8 mouse cellular contexts compared by ENCODE assay signal in the genomic region with DNA sequence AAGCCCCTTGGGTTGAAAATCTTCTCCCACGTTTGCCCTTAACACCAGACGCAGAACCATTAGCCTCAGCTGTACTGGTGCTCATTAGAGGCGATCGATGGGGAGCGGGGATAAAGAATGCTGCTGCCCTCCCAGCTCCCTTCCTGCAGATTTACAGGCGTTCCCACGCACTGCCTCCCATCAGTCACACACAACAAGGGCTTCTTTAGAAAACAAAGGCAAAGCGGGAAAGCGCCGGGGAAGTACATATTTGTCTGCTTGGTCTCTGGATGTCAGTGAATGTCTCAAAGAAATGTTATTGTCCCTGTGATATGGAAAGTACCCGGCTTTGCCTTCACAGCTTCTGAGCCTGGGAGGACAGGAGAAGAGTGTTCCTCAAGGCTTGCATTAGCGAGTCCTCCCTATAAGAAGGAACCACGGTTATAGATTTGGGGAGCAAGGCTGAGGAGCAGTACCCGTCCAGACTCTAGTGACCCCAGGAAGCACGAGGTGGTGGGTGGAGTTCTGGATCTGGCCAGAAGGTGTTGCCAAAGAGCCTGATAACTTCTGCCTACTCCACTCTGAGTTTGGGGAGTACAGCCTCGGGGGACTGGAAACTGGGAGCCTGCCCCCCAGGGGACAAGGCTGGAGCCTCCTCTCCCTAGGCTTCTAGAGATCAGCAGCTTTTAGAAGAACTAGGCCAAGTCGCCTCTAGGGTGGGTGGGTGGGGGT.
DNase-seq lines count a peak whose midpoint lies in the region; ATAC-seq and TF ChIP-seq lines count a peak whose summit lies in the region.

No protein-coding gene starts in this region.

- H3K4me3 ChIP-seq in forebrain, embryonic 14.5 days (ENCODE audit: low read depth, low read length): no peak overlapping the region
- H3K4me3 ChIP-seq in hindbrain, embryonic 16.5 days (ENCODE audit: low read length): no peak overlapping the region
- no peak overlapping the region for H3K4me3 ChIP-seq in liver, embryonic 11.5 days (ENCODE audit: low read depth, low read length)
- no peak overlapping the region for H3K4me3 ChIP-seq in neural tube, embryonic 15.5 days (replicated peaks)

- 8% methylated on average over 17 of the region's 17 CpGs for WGBS in forebrain, embryonic 14.5 days
- 8% methylated on average over 17 of the region's 17 CpGs for WGBS in hindbrain, embryonic 16.5 days
- WGBS in liver, embryonic 11.5 days: 19% methylated on average over 17 of the region's 17 CpGs
- WGBS in neural tube, embryonic 15.5 days: 6% methylated on average over 17 of the region's 17 CpGs

- no peak for ATAC-seq in Patski
- ATAC-seq in forebrain, embryonic 14.5 days: peak; percentile 44
- ATAC-seq in hindbrain, embryonic 16.5 days: no peak
- ATAC-seq in liver, embryonic 11.5 days (replicated peaks; ENCODE audit: low FRiP score): no peak
- no peak for ATAC-seq in neural tube, embryonic 15.5 days (ENCODE audit: low FRiP score)

- H3K27me3 ChIP-seq in Patski: no peaks in the 10 kb centered on the region
- H3K27me3 ChIP-seq in forebrain, embryonic 14.5 days (replicated peaks; ENCODE audit: control insufficient read depth, insufficient read depth, low read length): no peaks in the 10 kb centered on the region
- no peaks in the 10 kb centered on the region for H3K27me3 ChIP-seq in hindbrain, embryonic 16.5 days (replicated peaks; ENCODE audit: control insufficient read depth, insufficient read depth, low read length)
- H3K27me3 ChIP-seq in liver, embryonic 11.5 days (replicated peaks; ENCODE audit: control insufficient read depth, insufficient read depth, low read length): no peaks in the 10 kb centered on the region
- 0 out of 2 replicates have a peak, but pooled peaks cover 2% of the 10 kb centered on the region for H3K27me3 ChIP-seq in neural tube, embryonic 15.5 days (replicated peaks)

- peak; percentile 60 for TF ChIP-seq CTCF in Patski (IDR thresholded peaks at IDR 0.05)

- 0 out of 2 replicates have a peak, but pooled peaks cover 3% of the 10 kb centered on the region for H3K9me3 ChIP-seq in forebrain, embryonic 14.5 days (replicated peaks; ENCODE audit: control insufficient read depth, low read length)
- H3K9me3 ChIP-seq in hindbrain, embryonic 16.5 days (ENCODE audit: control insufficient read depth, low read length): no peaks in the 10 kb centered on the region
- H3K9me3 ChIP-seq in liver, embryonic 11.5 days (ENCODE audit: control insufficient read depth, low read length): no peaks in the 10 kb centered on the region
- no peaks in the 10 kb centered on the region for H3K9me3 ChIP-seq in neural tube, embryonic 15.5 days (replicated peaks)

- H3K27ac ChIP-seq in forebrain, embryonic 14.5 days (ENCODE audit: low read depth, low read length): peak overlapping the region; percentile 33; the same call in 1 of the 2 replicates
- no peak overlapping the region for H3K27ac ChIP-seq in hindbrain, embryonic 16.5 days (ENCODE audit: low read depth, low read length)
- no peak overlapping the region for H3K27ac ChIP-seq in liver, embryonic 11.5 days (ENCODE audit: low read depth, low read length)
- H3K27ac ChIP-seq in neural tube, embryonic 15.5 days (replicated peaks): 0 out of 2 replicates have a peak overlapping the region, but pooled peaks have one; percentile 37

- peaks cover 11% of the 10 kb centered on the region for H3K4me1 ChIP-seq in forebrain, embryonic 14.5 days (ENCODE audit: control insufficient read depth, insufficient read depth, low read length)
- peaks cover 6% of the 10 kb centered on the region for H3K4me1 ChIP-seq in hindbrain, embryonic 16.5 days (ENCODE audit: control insufficient read depth, insufficient read depth, low read depth, low read length)
- no peaks in the 10 kb centered on the region for H3K4me1 ChIP-seq in liver, embryonic 11.5 days (replicated peaks; ENCODE audit: control insufficient read depth, insufficient read depth, low read length)
- peaks cover 10% of the 10 kb centered on the region for H3K4me1 ChIP-seq in neural tube, embryonic 15.5 days

- H3K4me2 ChIP-seq in forebrain, embryonic 14.5 days (ENCODE audit: low read length): peak overlapping the region; percentile 42
- peak overlapping the region; percentile 41 for H3K4me2 ChIP-seq in hindbrain, embryonic 16.5 days (ENCODE audit: low read length)
- 0 out of 2 replicates have a peak overlapping the region, but pooled peaks have one; percentile 3 for H3K4me2 ChIP-seq in liver, embryonic 11.5 days
- peak overlapping the region; percentile 26 for H3K4me2 ChIP-seq in neural tube, embryonic 15.5 days

- peak; percentile 37 for DNase-seq in cerebellum, postnatal 10 days
- no peak for DNase-seq in cerebellum, adult 11-12 months
- DNase-seq in Patski (ENCODE audit: low read depth, low spot score): no peak
- peak; percentile 49 for DNase-seq in forebrain, embryonic 14.5 days (ENCODE audit: low spot score)
- no peak for DNase-seq in liver, embryonic 11.5 days (ENCODE audit: low spot score)
- DNase-seq in cerebellum, postnatal 36 days: no peak

- in situ Hi-C loops in Patski (cut with MboI; ENCODE audit: low pct_unique_long_range_greater_than_20kb): no loop called here

- H3K9ac ChIP-seq in forebrain, embryonic 14.5 days (ENCODE audit: low read length): no peak overlapping the region
- no peak overlapping the region for H3K9ac ChIP-seq in hindbrain, embryonic 16.5 days (ENCODE audit: low read depth, low read length)
- no peak overlapping the region for H3K9ac ChIP-seq in liver, embryonic 11.5 days (ENCODE audit: low read depth, low read length)
- no peak overlapping the region; the same call in 1 of the 2 replicates for H3K9ac ChIP-seq in neural tube, embryonic 15.5 days (replicated peaks)

- H3K36me3 ChIP-seq in forebrain, embryonic 14.5 days (ENCODE audit: control insufficient read depth, insufficient read depth, low read length): no peaks in the 10 kb centered on the region
- H3K36me3 ChIP-seq in hindbrain, embryonic 16.5 days (ENCODE audit: control insufficient read depth, insufficient read depth, low read length): no peaks in the 10 kb centered on the region
- no peaks in the 10 kb centered on the region for H3K36me3 ChIP-seq in liver, embryonic 11.5 days (ENCODE audit: control insufficient read depth, insufficient read depth, low read length)
- no peaks in the 10 kb centered on the region for H3K36me3 ChIP-seq in neural tube, embryonic 15.5 days

- CTCF ChIA-PET in Patski (lab: Charles Lee): no interaction called here

- POLR2A ChIA-PET in Patski (lab: Charles Lee): no interaction called here

Comparison
In these comparisons a context has a peak if more than half of its experiments do, and no peak if none do; other contexts are left out.
1. DNase-seq: peak in cerebellum, postnatal 10 days (2 of 2) and forebrain, embryonic 14.5 days (single experiment); none in cerebellum, adult 11-12 months (single experiment), Patski (single experiment), liver, embryonic 11.5 days (single experiment) and cerebellum, postnatal 36 days (0 of 2).
2. H3K27ac ChIP-seq: peak in forebrain, embryonic 14.5 days (single experiment) and neural tube, embryonic 15.5 days (single experiment); none in hindbrain, embryonic 16.5 days (single experiment) and liver, embryonic 11.5 days (single experiment).
3. Peak in every context shown above with its lines, with median percentiles within 50 percentile points of each other: H3K4me2 ChIP-seq.